Mouse (Mus musculus) spleen, adult 2 months (tissue): ENCODE data around the gene Gtf2ird2.

Source experiments
- CTCF ChIP-seq: fragments of 200-500 bp; IDR thresholded peaks from 2 replicates; pipeline ENCODE4 v1.5.1; 2011; ENCODE audit warnings: mild to moderate bottlenecking, inconsistent platforms; ENCODE audit not compliant: insufficient read depth, insufficient read length, insufficient replicate concordance; ENCODE audit errors: extremely low read depth
- POLR2A ChIP-seq: fragments of 200-500 bp; IDR thresholded peaks from 2 replicates; pipeline ENCODE4 v1.6.1; 2011; ENCODE audit warnings: low read depth, low read length, inconsistent platforms

- TF ChIP-seq CTCF (no peak), POLR2A (no peak)
These were observed 74.6 kb downstream of the Gtf2ird2 start for GRCm38 (mm10) chr5:134258395-134258794.
